Mouse (Mus musculus) liver, embryonic 13.5 days (tissue): ENCODE data around the gene Ldlrad3. TPM values are rescaled to one million over a fixed set of nuclear protein-coding genes. Genes with fewer than 3 reads are reported as not detected.

Experiments
- ATAC-seq: fragments of 200-750 bp; cut with Nextera tagmentation; 2 replicates; pipeline ENCODE4 v1.8.0; 2017; ENCODE audit warnings: low read depth, mild to moderate bottlenecking, moderate number of reproducible peaks, moderate library complexity
- DNase-seq: peaks from one replicate; pipeline ENCODE4 v3.0.0; 2022
- H3K27ac ChIP-seq: fragments of 300-500 bp; sonication (generic); 2 replicates; pipeline ENCODE4 v1.5.1; 2015; ENCODE audit warnings: moderate library complexity, mild to moderate bottlenecking, inconsistent platforms
- H3K27me3 ChIP-seq: fragments of 300-500 bp; sonication (generic); 2 replicates; pipeline ENCODE4 v1.6.1; 2015; ENCODE audit warnings: mild to moderate bottlenecking, inconsistent platforms
- H3K36me3 ChIP-seq: fragments of 300-500 bp; sonication (generic); 2 replicates; pipeline ENCODE4 v1.6.1; 2015; ENCODE audit warnings: mild to moderate bottlenecking, inconsistent platforms
- H3K4me1 ChIP-seq: fragments of 300-500 bp; sonication (generic); replicated peaks from 2 replicates; pipeline ENCODE4 v1.6.1; 2015; ENCODE audit warnings: inconsistent platforms
- H3K4me2 ChIP-seq: fragments of 300-500 bp; sonication (generic); 2 replicates; pipeline ENCODE4 v1.6.1; 2015; ENCODE audit warnings: inconsistent platforms, mild to moderate bottlenecking, moderate library complexity
- H3K4me3 ChIP-seq: fragments of 300-500 bp; sonication (generic); replicated peaks from 2 replicates; pipeline ENCODE4 v1.5.1; 2015; ENCODE audit warnings: mild to moderate bottlenecking, inconsistent platforms
- H3K9ac ChIP-seq: fragments of 300-500 bp; sonication (generic); 2 replicates; pipeline ENCODE4 v1.6.1; 2015; ENCODE audit warnings: mild to moderate bottlenecking, inconsistent platforms
- H3K9me3 ChIP-seq: fragments of 300-500 bp; sonication (generic); replicated peaks from 2 replicates; pipeline ENCODE4 v1.6.1; 2016; ENCODE audit warnings: inconsistent platforms
- WGBS: fragments of 180-500 bp; shearing (Covaris S2); methylation state at CpG from one replicate; pipeline ENCODE4 v1.1.7; 2015; ENCODE audit not compliant: insufficient replicate concordance; 5-methylcytosine and 5-hydroxymethylcytosine counted together
- polyA plus RNA-seq: library from polyadenylated mRNA; unstranded; fragments of >200 nt; fragmentation: Nextera tagmentation; extraction: Ambion mirVana; gene quantifications from 2 replicates; pipeline ENCODE4 v1.2.1, GENCODE M21; 2015

The Ldlrad3 gene
- polyA plus RNA-seq, 1 experiment from 2014 or later: 3.8 TPM

DNA sequence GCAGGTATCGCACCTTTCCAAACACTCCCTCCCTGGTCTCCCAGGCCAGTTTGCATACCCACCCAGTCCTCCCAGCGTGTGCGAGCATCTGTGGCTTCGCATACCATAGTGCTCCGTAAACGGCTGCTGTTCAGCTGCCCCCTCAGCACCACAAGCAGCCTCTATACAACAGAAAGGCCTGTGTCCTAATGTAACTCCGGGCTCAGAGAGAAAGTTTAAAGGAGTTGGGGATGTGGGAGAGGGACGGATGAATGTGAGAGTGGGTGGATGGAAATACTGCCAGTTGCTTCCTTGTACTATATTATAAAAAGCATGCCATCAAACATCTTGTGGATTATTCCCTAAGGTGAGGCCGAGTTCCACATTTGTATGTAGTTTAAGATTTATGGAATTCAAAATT, 59.0 kb downstream of the Ldlrad3 start:
- Histone ChIP-seq H3K9ac (no peak overlapping the region), H3K4me3 (no peak overlapping the region), H3K9me3 (no peaks in the 10 kb centered on the region), H3K36me3 (no peaks in the 10 kb centered on the region), H3K4me1 (peaks cover 35% of the 10 kb centered on the region), H3K27ac (no peak overlapping the region), H3K27me3 (no peaks in the 10 kb centered on the region), H3K4me2 (no peak overlapping the region)
- 76% methylated on average over 9 of the region's 9 CpGs for WGBS
- ATAC-seq: no peak
- DNase-seq: no peak

DNA sequence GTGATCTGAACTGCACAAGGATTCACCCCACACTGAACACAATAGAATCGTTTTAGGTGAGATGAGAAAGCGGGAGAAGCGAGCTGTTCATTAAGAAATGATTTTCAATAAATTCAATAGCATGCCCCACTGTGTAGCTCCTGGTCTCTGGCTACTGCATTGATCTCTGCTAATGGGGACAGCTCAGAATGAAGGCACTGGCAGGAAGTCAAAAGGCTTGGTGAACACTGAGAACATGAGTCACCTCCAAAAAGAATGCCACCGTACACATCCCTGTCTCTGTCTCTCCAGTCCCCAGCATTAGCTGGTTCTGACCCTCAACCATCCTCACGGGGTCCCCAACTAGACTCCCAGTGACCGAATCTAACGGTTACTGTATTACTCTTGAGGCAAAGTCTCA, 60.1 kb downstream of the Ldlrad3 start:
- DNase-seq (no peak), ATAC-seq (no peak)
- H3K9me3 ChIP-seq: no peaks in the 10 kb centered on the region
- no peak overlapping the region for H3K9ac ChIP-seq
- no peaks in the 10 kb centered on the region for H3K36me3 ChIP-seq
- whole genome bisulfite sequencing: 71% methylated on average over 7 of the region's 7 CpGs
- H3K27me3 ChIP-seq: no peaks in the 10 kb centered on the region
- H3K4me1 ChIP-seq: peaks cover 41% of the 10 kb centered on the region
- H3K4me3 ChIP-seq: no peak overlapping the region
- H3K27ac ChIP-seq: no peak overlapping the region
- H3K4me2 ChIP-seq: no peak overlapping the region

DNA sequence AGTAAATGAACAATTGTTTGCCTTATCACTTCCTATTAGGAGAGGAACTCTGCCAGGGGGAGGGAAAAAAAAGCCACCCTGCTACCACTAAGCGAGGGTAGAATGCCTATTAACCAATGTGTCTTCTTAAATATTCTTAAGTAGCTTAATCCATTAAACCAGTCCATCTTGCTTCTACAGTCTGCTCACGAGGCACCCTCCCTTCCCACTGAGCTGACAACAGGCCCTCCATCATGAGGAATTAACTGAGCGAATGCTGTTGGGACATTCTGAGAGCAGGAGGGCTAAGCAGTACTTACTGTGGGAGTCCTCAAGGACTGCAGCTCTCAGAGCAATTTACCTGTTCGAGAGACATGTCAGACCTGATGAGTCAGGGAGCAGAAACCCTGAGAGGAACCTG, 61.1 kb downstream of the Ldlrad3 start:
- Histone ChIP-seq H3K27me3 (no peaks in the 10 kb centered on the region), H3K27ac (no peak overlapping the region)
- 51% methylated on average over 4 of the region's 4 CpGs for WGBS

DNA sequence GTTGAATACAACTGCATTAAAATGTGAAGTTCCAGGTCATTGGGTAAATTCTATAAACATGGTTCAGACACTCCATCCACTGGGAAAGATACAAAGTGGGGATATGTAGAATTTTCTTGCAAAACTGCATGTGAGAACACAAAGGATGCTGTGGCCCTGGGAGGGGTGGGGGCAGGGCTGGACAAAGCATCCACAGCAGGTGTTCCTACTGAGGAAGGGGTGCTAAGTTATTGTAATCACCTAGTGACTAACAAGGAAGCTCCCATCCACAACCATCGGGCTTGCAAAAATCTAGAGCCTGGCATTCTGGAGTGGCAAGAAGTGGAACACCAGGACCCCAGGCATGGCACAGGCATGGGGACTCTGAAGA, 64.1 kb downstream of the Ldlrad3 start:
- Histone ChIP-seq H3K27ac (no peak overlapping the region), H3K9ac (no peak overlapping the region), H3K9me3 (no peaks in the 10 kb centered on the region), H3K4me3 (no peak overlapping the region), H3K36me3 (no peaks in the 10 kb centered on the region), H3K4me2 (no peak overlapping the region), H3K27me3 (no peaks in the 10 kb centered on the region), H3K4me1 (peaks cover 19% of the 10 kb centered on the region)
- WGBS: 54% methylated on average over 1 of the region's 1 CpGs
- DNase-seq: no peak
- no peak for ATAC-seq

More for the DNA sequence above, 61.1 kb downstream of the Ldlrad3 start:
- Histone ChIP-seq H3K4me1 (peaks cover 33% of the 10 kb centered on the region), H3K36me3 (no peaks in the 10 kb centered on the region), H3K9me3 (no peaks in the 10 kb centered on the region), H3K9ac (no peak overlapping the region), H3K4me3 (no peak overlapping the region), H3K4me2 (no peak overlapping the region)
- ATAC-seq (no peak), DNase-seq (no peak)

DNA sequence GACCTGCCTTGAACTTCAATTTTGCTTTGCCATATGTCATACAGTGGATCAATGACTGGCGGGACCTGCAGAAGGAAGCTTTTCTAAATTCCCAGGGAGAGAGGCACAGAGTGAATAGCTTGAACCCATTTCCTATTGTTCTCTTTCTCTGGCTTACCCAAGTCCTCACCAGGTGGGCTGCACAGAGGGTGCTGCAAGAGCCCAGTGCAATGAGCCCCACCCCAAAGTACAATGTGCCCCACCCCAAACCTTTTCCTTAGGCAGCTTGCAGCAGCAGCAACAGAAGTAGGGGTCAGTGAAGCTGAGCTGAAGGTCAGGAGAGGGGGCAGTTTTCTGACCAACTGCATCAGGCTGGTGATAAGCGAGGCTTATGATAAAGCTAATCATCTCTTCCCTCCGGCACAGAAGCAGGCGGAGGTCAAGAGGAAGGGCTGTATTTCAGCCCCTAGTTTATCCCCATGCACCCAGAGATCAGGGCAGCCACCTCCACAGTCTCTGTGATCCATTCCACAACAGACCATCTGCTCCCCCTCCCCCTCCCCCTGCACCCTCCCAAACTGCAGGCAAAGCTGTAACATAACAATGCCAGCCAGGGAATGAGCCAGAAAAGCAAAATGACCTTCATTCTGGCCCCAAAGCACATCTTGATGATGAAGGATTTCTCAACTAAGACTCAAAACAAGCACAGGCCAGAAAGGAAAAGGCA, 64.6 kb downstream of the Ldlrad3 start:
- no peaks in the 10 kb centered on the region for H3K36me3 ChIP-seq
- no peak overlapping the region for H3K27ac ChIP-seq
- ATAC-seq (no peak), DNase-seq (no peak)
- H3K4me2 ChIP-seq: no peak overlapping the region
- no peak overlapping the region for H3K9ac ChIP-seq
- H3K4me3 ChIP-seq: no peak overlapping the region
- H3K4me1 ChIP-seq: peaks cover 18% of the 10 kb centered on the region
- 47% methylated on average over 4 of the region's 4 CpGs for WGBS
- H3K9me3 ChIP-seq: no peaks in the 10 kb centered on the region
- H3K27me3 ChIP-seq: no peaks in the 10 kb centered on the region

DNA sequence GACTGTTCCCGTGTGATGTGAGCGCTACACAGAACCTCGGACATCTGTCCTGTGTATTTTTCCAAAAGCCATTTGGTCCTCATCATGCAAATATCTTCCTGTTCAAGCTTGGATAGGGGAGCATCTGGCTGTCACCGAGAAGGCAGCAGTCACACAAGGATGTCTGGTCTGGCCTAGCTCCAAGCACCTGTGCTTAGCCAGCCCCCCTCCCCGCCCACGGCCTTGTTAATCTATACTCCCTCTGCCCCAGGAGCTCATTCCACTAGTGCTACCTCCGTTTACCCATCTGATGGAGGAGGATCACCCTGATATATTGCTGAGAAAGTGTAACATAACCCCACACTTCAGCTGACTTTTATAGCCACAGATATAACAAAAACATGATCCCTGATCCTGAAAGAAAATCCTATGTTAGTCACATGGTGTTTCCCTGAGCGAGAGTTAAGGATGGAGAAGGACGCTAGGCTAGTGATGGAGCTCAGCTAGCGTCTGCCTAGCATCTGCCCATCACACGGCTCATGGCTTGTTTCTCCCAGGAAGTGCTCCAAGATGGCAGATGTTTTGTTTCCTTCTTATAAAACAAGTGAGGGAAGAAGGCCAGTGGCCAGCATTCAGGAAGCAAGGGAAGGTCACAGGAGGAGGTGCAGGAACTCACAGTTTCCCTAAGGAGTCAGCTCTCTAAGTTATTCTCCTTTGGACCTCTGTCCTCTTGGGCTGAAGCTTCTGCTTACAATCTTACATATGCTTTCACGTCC, 66.3 kb downstream of the Ldlrad3 start:
- Histone ChIP-seq H3K27ac (no peak overlapping the region), H3K4me3 (no peak overlapping the region), H3K27me3 (no peaks in the 10 kb centered on the region), H3K9ac (no peak overlapping the region), H3K4me1 (peaks cover 18% of the 10 kb centered on the region), H3K36me3 (no peaks in the 10 kb centered on the region), H3K4me2 (no peak overlapping the region), H3K9me3 (no peaks in the 10 kb centered on the region)
- DNase-seq: no peak
- no peak for ATAC-seq
- 66% methylated on average over 12 of the region's 12 CpGs for WGBS

DNA sequence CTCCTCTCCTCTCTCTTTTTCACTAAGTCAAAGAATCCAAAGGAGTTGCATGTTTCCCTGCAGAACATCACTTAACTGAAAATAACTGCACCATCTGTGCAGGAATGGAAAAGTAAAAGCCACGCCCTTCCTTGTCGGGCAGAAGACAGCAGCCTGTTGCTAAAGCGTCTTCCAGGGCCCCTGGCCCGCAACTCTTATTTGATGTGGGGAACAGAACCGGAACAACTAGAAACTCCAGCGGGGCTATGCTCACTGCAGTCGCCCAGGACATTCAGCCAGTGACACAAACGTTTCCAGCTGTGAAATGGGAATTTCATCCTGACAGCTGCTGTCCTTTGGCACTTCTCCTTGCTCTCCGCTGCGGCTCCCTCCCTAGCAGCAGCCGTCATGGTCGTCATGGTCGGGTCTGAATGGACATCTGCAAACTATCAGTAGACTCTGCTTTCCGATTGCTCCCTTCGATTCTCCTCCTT, 67.2 kb downstream of the Ldlrad3 start:
- ATAC-seq: no peak
- no peaks in the 10 kb centered on the region for H3K27me3 ChIP-seq
- no peak for DNase-seq
- no peak overlapping the region for H3K4me2 ChIP-seq
- H3K4me1 ChIP-seq: peaks cover 20% of the 10 kb centered on the region
- H3K27ac ChIP-seq: no peak overlapping the region
- 58% methylated on average over 15 of the region's 15 CpGs for WGBS
- no peaks in the 10 kb centered on the region for H3K36me3 ChIP-seq
- H3K4me3 ChIP-seq: no peak overlapping the region
- no peaks in the 10 kb centered on the region for H3K9me3 ChIP-seq
- H3K9ac ChIP-seq: no peak overlapping the region

DNA sequence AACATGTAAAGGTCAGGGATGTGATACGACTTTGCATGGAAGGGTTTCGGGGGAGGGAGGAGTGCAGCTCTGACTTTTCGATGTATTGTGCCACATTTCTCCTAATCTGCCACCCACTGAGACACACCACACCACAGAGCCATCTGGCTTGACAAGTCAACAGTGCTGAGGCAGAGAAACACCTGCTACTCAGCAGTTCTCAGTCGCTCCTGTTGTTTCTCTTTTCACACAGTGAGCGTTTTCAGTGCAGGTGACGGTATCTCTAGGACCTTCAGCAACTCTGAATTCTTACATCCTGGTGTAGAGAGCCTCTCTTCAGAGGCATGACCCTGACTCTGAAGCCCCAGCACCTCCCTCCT, 68.8 kb downstream of the Ldlrad3 start:
- no peaks in the 10 kb centered on the region for H3K36me3 ChIP-seq
- H3K4me2 ChIP-seq: no peak overlapping the region
- no peak overlapping the region for H3K4me3 ChIP-seq
- 53% methylated on average over 6 of the region's 6 CpGs for WGBS
- H3K27me3 ChIP-seq: no peaks in the 10 kb centered on the region
- ATAC-seq (no peak), DNase-seq (no peak)
- peaks cover 21% of the 10 kb centered on the region for H3K4me1 ChIP-seq
- H3K9ac ChIP-seq: no peak overlapping the region
- H3K9me3 ChIP-seq: no peaks in the 10 kb centered on the region
- no peak overlapping the region for H3K27ac ChIP-seq

DNA sequence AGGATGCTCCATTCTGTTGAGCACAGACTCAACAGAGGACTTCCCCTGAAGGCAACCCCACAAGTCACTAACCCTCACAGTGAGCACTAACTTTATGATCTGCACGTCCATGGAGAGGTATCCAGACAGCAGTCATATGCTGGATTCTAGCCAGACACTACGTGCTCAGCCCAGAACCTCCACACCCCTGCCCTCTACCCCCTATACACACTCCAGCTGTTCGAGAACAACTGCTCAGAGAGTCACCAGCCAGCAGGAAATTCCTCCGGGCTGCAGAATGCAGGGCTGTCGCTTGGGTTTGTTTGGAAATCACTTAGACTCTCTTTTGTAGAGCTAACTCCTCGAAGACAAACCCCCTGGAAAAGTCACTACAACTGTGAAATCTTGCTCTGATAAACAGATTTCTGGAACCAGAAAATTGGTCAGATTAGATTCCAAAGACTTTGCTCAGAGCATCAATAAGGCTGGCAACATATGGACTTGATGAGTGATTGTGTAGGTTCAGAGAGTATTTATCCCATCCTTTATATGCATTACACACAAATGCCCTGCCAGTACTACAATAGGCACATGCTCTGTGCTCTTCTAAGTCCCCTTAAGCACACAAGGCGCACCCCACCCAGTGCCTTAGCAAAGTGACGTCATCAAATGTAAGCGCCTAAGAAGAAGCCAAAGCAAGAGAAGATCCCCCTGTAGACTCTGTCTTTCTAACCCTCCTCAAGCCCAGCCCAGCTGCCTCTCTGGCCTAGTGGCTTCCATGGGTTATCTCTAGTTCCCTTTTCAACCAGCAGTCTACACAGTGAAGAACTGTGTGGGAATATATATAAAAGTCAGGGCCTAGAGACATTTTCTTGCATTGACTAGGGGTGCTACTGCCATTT, 69.4 kb downstream of the Ldlrad3 start:
- Histone ChIP-seq H3K4me3 (no peak overlapping the region), H3K4me2 (no peak overlapping the region), H3K27ac (no peak overlapping the region), H3K9me3 (no peaks in the 10 kb centered on the region), H3K4me1 (peaks cover 17% of the 10 kb centered on the region), H3K36me3 (no peaks in the 10 kb centered on the region), H3K27me3 (no peaks in the 10 kb centered on the region), H3K9ac (no peak overlapping the region)
- DNase-seq (no peak), ATAC-seq (no peak)
- WGBS: 55% methylated on average over 9 of the region's 9 CpGs

DNA sequence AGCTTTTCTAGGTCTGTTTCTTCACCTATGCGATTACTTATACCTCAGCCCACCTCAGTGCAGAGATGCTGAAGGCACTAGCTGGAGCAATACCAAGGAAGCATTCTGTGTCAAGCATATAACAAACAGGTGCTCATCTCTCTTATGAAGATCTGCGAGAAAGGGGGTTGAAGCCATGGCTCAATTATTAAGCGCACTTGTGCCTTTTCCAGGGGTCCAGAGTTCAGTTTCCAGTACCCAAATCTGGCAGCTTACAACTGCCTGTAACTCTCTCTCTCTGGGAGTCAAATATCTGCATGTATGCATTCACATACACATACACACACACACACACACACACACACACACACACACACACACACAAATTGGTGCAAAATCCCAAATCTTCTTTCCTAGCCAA, 72.4 kb downstream of the Ldlrad3 start:
- 0 out of 2 replicates have a peak overlapping the region, but pooled peaks have one; percentile 8 for H3K4me2 ChIP-seq
- 64% methylated on average over 3 of the region's 3 CpGs for WGBS
- H3K27me3 ChIP-seq: no peaks in the 10 kb centered on the region
- H3K9me3 ChIP-seq: no peaks in the 10 kb centered on the region
- H3K36me3 ChIP-seq: no peaks in the 10 kb centered on the region
- no peak overlapping the region for H3K27ac ChIP-seq
- DNase-seq: no peak
- no peak overlapping the region for H3K4me3 ChIP-seq
- ATAC-seq: no peak
- no peak overlapping the region for H3K9ac ChIP-seq
- peaks cover 10% of the 10 kb centered on the region; the same call in 1 of the 2 replicates for H3K4me1 ChIP-seq

DNA sequence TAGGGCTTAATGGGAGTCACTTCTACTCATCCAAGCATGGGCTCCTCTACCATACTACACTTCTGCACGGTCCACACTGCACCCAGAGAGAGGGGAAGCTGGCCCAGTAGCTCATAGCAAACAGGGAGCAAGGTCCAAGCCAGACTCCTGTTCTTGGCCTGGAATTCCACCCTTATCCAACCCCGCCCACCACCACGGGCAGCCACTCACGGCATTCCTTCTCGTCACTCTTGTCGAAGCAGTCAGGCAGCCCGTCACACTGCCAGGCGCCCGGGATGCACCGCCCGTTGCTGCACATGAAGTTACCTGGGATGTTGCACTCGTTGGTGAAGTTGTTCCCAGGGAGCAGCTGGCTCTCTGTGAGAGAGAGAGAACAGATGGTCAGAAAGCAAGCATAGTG, 72.9 kb downstream of the Ldlrad3 start:
- ATAC-seq (peak; percentile 62), DNase-seq (no peak)
- H3K4me1 ChIP-seq: peaks cover 10% of the 10 kb centered on the region; the same call in 1 of the 2 replicates
- no peaks in the 10 kb centered on the region for H3K36me3 ChIP-seq
- no peaks in the 10 kb centered on the region for H3K9me3 ChIP-seq
- no peaks in the 10 kb centered on the region for H3K27me3 ChIP-seq
- no peak overlapping the region for H3K4me3 ChIP-seq
- WGBS: 66% methylated on average over 12 of the region's 12 CpGs
- H3K4me2 ChIP-seq: 0 out of 2 replicates have a peak overlapping the region, but pooled peaks have one; percentile 8
- H3K9ac ChIP-seq: no peak overlapping the region
- no peak overlapping the region for H3K27ac ChIP-seq
